Mouse (Mus musculus) lung, embryonic 14.5 days (tissue): ENCODE results near the gene Fam129b. TPM values are rescaled to one million over a fixed set of nuclear protein-coding genes. Genes with fewer than 3 reads are reported as not detected.
A peak's percentile ranks its signal among the peaks of the same experiment; 100 is the strongest.

ENCODE experiments used
- ATAC-seq: fragments of 200-750 bp; cut with Nextera tagmentation; 2 replicates; pipeline ENCODE4 v1.8.0; 2017; ENCODE audit warnings: mild to moderate bottlenecking, moderate TSS enrichment, moderate library complexity; ENCODE audit not compliant: insufficient read depth
- DNase-seq: peaks from one replicate; pipeline ENCODE4 v3.0.0-alpha.2; 2015
- H3K27ac ChIP-seq: fragments of 300-500 bp; sonication (generic); 2 replicates; pipeline ENCODE4 v1.5.1; 2014; ENCODE audit warnings: low read depth, mild to moderate bottlenecking, moderate library complexity
- H3K27me3 ChIP-seq: fragments of 300-500 bp; sonication (generic); 2 replicates; pipeline ENCODE4 v1.6.1; 2014; ENCODE audit warnings: low read length, control low read depth; ENCODE audit not compliant: insufficient read depth
- H3K36me3 ChIP-seq: fragments of 300-500 bp; sonication (generic); 2 replicates; pipeline ENCODE4 v1.6.1; 2014; ENCODE audit warnings: control low read depth; ENCODE audit not compliant: insufficient read depth
- H3K4me1 ChIP-seq: fragments of 300-500 bp; sonication (generic); 2 replicates; pipeline ENCODE4 v1.6.1; 2014; ENCODE audit warnings: antibody characterized with exemption, control low read depth; ENCODE audit not compliant: insufficient read depth
- H3K4me2 ChIP-seq: fragments of 300-500 bp; sonication (generic); 2 replicates; pipeline ENCODE4 v1.6.1; 2014; ENCODE audit warnings: mild to moderate bottlenecking
- H3K4me3 ChIP-seq: fragments of 300-500 bp; sonication (generic); 2 replicates; pipeline ENCODE4 v1.5.1; 2014; ENCODE audit warnings: low read depth, low read length
- H3K9ac ChIP-seq: fragments of 300-500 bp; sonication (generic); 2 replicates; pipeline ENCODE4 v1.6.1; 2014
- H3K9me3 ChIP-seq: fragments of 300-500 bp; sonication (generic); 2 replicates; pipeline ENCODE4 v1.6.1; 2016; ENCODE audit warnings: low read depth, low read length, control low read depth
- CTCF ChIP-seq: IDR thresholded peaks from 2 replicates; pipeline ENCODE4 v1.5.1; 2016; ENCODE audit warnings: antibody characterized with exemption, low read depth
- WGBS: fragments of 180-500 bp; shearing (Covaris S2); extraction: QIAGEN DNeasy Blood & Tissue Kit; methylation state at CpG from one replicate; pipeline ENCODE4 v1.1.7; 2014; 5-methylcytosine and 5-hydroxymethylcytosine counted together
- polyA plus RNA-seq: library from polyadenylated mRNA; unstranded; fragments of >200 nt; fragmentation: Nextera tagmentation; extraction: Ambion mirVana; gene quantifications from 2 replicates; pipeline ENCODE4 v1.2.1, GENCODE M21; 2014

The Fam129b gene
- polyA plus RNA-seq, 1 experiment from 2014 or later: 46.5 TPM

DNA sequence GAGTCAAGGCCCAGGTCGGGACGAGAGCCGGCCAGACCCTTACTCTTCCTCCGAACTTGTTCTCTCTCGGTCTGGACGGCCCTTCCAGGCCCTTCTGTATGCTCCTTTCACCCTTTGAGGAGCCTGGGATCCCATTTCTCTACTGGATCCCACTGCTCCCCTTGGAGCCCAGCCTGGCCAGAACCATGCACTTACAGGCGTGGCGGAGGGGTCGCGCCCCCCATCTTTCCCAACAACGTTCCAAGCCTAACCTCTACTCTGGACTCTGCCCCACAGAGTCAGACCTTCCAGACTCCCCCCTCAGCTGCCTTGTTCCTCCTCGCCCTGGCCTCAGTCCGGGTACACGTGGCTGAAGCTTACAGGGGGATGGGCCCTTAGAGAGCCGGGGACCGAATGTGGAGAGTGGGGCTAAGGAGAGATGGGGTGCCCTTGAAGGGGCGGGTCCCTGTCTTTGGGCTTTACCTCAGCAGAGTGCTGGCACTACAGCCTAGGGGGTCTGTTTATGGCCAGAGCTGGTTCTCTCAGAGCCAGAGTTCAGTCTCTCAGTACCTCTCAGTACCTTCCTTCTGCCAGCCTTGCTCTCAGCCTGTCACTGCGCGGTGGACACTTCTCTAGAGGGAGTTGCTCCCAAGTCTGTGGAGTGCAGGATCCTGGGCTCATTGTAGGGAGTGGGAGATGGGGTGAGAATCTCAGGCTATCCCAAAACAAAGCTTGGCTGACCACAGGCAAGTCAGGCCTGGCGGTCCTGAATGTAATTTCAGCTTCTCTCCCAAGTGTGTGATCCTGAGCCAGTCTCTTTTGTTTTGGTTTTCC lies 782 bp downstream of the Fam129b start:
- DNase-seq (no peak), ATAC-seq (peak; percentile 10; the same call in 1 of the 2 replicates)
- Histone ChIP-seq H3K4me1 (peaks cover 41% of the 10 kb centered on the region), H3K4me3 (peak overlapping the region; percentile 88), H3K4me2 (peak overlapping the region; percentile 87), H3K27me3 (no peaks in the 10 kb centered on the region), H3K36me3 (0 out of 2 replicates have a peak, but pooled peaks cover 5% of the 10 kb centered on the region), H3K27ac (peak overlapping the region; percentile 94), H3K9me3 (no peaks in the 10 kb centered on the region), H3K9ac (peak overlapping the region; percentile 83)
- 0 out of 2 replicates have a peak, but pooled peaks have one; percentile 6 for TF ChIP-seq CTCF
- WGBS: 2% methylated on average over 20 of the region's 20 CpGs

- DNase-seq: no peak
- Histone ChIP-seq H3K4me2 (peak overlapping the region; percentile 87), H3K27ac (peak overlapping the region; percentile 94), H3K36me3 (0 out of 2 replicates have a peak, but pooled peaks cover 5% of the 10 kb centered on the region), H3K9ac (peak overlapping the region; percentile 83), H3K9me3 (no peaks in the 10 kb centered on the region), H3K4me3 (peak overlapping the region; percentile 88), H3K27me3 (no peaks in the 10 kb centered on the region), H3K4me1 (peaks cover 45% of the 10 kb centered on the region)
- WGBS: 20% methylated on average over 5 of the region's 5 CpGs
- no peak for TF ChIP-seq CTCF
- ATAC-seq: no peak
Observed at GRCm38 (mm10) chr2:32877303-32877702, 1.4 kb downstream of the Fam129b start.

GRCm38 (mm10) chr2:32877761-32878393 lies 2.0 kb downstream of the Fam129b start:
- ATAC-seq (0 out of 2 replicates have a peak, but pooled peaks have one; percentile 4), DNase-seq (peak; percentile 59)
- no peaks in the 10 kb centered on the region for H3K9me3 ChIP-seq
- H3K4me1 ChIP-seq: peaks cover 48% of the 10 kb centered on the region
- H3K36me3 ChIP-seq: 0 out of 2 replicates have a peak, but pooled peaks cover 5% of the 10 kb centered on the region
- 37% methylated on average over 6 of the region's 6 CpGs for WGBS
- H3K9ac ChIP-seq: peak overlapping the region; percentile 83
- no peaks in the 10 kb centered on the region for H3K27me3 ChIP-seq
- peak overlapping the region; percentile 87 for H3K4me2 ChIP-seq
- H3K27ac ChIP-seq: peak overlapping the region; percentile 94
- no peak for TF ChIP-seq CTCF
- peak overlapping the region; percentile 88 for H3K4me3 ChIP-seq

DNA sequence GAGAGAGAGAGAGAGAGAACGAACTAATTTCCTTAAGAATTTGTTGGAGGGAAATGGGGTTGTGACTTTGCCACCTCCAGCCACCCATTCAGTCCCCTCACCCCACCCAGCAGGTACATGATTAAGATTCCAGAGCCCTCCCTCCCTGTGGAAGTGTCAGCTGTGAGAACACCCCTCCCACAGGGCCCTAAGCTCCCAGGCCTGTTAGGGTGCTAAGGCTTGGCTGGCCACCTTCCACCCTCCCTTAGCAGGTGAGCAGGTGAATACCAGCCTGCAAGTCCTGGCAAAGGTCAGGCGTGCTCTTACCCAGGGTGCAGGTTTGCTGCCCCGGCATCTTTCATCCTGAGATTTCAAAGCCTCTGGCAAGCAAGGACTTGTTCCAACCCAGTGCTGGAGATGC lies 2.5 kb downstream of the Fam129b start:
- Histone ChIP-seq H3K27ac (peak overlapping the region; percentile 58), H3K9ac (peak overlapping the region; percentile 83), H3K36me3 (0 out of 2 replicates have a peak, but pooled peaks cover 5% of the 10 kb centered on the region), H3K4me1 (peaks cover 48% of the 10 kb centered on the region), H3K9me3 (no peaks in the 10 kb centered on the region), H3K4me3 (peak overlapping the region; percentile 88), H3K27me3 (no peaks in the 10 kb centered on the region), H3K4me2 (peak overlapping the region; percentile 87)
- DNase-seq (no peak), ATAC-seq (no peak)
- no peak for TF ChIP-seq CTCF
- 57% methylated on average over 3 of the region's 3 CpGs for WGBS

DNA sequence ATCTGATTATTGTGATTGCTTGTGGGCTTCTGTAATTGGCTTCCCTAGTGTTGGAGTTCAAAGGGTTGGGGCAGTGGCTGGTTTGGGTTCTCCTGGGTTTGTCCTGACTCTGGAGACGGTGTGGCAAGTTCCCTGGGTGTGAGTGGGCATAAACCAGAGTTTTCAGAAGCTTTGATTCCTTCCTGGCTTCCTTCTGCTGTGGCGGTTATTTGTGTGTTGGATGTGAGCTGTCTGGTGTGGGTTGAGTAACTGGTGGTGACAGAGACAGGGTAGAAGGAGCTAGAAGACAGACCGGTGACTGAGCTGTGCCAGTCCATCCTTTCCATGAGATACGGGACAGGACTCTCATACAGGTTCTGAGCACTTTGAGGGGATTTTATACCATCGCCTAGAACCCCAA lies 3.7 kb downstream of the Fam129b start:
- 61% methylated on average over 5 of the region's 5 CpGs for WGBS
- Histone ChIP-seq H3K36me3 (0 out of 2 replicates have a peak, but pooled peaks cover 5% of the 10 kb centered on the region), H3K27me3 (no peaks in the 10 kb centered on the region), H3K9me3 (no peaks in the 10 kb centered on the region), H3K9ac (peak overlapping the region; percentile 83), H3K4me1 (peaks cover 52% of the 10 kb centered on the region), H3K27ac (peak overlapping the region; percentile 94; the same call in 1 of the 2 replicates), H3K4me2 (peak overlapping the region; percentile 87), H3K4me3 (no peak overlapping the region)
- no peak for TF ChIP-seq CTCF
- DNase-seq (no peak), ATAC-seq (no peak)

DNA sequence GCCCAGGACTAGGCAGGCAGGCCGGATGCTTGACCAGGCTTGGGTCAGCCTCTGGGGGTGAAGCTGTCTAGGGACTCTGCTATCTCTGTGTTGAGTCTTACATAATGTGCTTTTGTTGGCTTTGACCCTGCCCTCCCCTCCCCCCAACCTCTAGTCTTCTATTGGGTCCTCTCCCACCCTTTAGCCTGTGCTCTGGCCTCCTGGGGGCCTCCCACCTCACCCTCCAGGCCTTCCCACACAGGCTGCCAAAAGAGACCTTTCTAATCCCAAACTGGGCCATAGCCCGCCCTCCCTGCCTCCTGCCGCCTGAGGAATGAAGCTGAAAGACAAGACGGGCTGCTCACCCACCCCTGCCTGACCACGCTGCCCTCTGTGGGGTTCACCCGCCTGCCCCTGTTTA lies 5.1 kb downstream of the Fam129b start:
- H3K27me3 ChIP-seq: no peaks in the 10 kb centered on the region

More for the DNA sequence above, 5.1 kb downstream of the Fam129b start:
- Histone ChIP-seq H3K36me3 (0 out of 2 replicates have a peak, but pooled peaks cover 5% of the 10 kb centered on the region), H3K9ac (0 out of 2 replicates have a peak overlapping the region, but pooled peaks have one; percentile 23), H3K4me3 (peak overlapping the region; percentile 16), H3K9me3 (no peaks in the 10 kb centered on the region), H3K4me2 (peak overlapping the region; percentile 87), H3K27ac (peak overlapping the region; percentile 94), H3K4me1 (peaks cover 52% of the 10 kb centered on the region)
- 29% methylated on average over 6 of the region's 6 CpGs for WGBS
- no peak for TF ChIP-seq CTCF
- DNase-seq (no peak), ATAC-seq (no peak)
